Mouse (Mus musculus) ES-E14 (cell line): ENCODE results near the gene Sntb2. TPM values are rescaled to one million over a fixed set of nuclear protein-coding genes. Genes with fewer than 3 reads are reported as not detected.

Experiments
- DNase-seq: peaks from one replicate; pipeline ENCODE4 v3.0.0-alpha.2; 2013; ENCODE audit warnings: low read depth, low spot score
- H3K27ac ChIP-seq: 2 replicates; pipeline ENCODE4 v1.5.1; 2012; ENCODE audit warnings: low read depth, mild to moderate bottlenecking, low read length, moderate library complexity, mixed read lengths; ENCODE audit not compliant: poor library complexity, insufficient read depth, severe bottlenecking
- H3K36me3 ChIP-seq: 2 replicates; pipeline ENCODE4 v1.6.1; 2012; ENCODE audit warnings: mild to moderate bottlenecking, low read length, moderate library complexity, mixed read lengths; ENCODE audit not compliant: control insufficient read depth, poor library complexity, insufficient read depth, severe bottlenecking
- H3K4me1 ChIP-seq, 2 experiments: fragments of 150-350 bp in 1 of 2; sonication (generic) in 1 of 2; 2 replicates each; pipeline ENCODE4 v1.6.1; 2012; ENCODE audit warnings: low read length in 2 of 2, mild to moderate bottlenecking in 1 of 2, mixed read lengths in 1 of 2; ENCODE audit not compliant: control insufficient read depth in 2 of 2, insufficient read depth in 2 of 2, poor library complexity in 1 of 2
- H3K4me3 ChIP-seq, 2 experiments: fragments of 150-350 bp in 1 of 2; sonication (generic) in 1 of 2; 2 replicates each; pipeline ENCODE4 v1.5.1; 2012; ENCODE audit warnings: low read length in 2 of 2, low read depth in 1 of 2, mild to moderate bottlenecking in 1 of 2, mixed read lengths in 1 of 2; ENCODE audit not compliant: insufficient read depth in 1 of 2, poor library complexity in 1 of 2, severe bottlenecking in 1 of 2
- H3K9ac ChIP-seq: 2 replicates; pipeline ENCODE4 v1.6.1; 2012; ENCODE audit warnings: low read depth, mild to moderate bottlenecking, low read length, mixed read lengths; ENCODE audit not compliant: poor library complexity, insufficient read depth, severe bottlenecking
- H3K9me3 ChIP-seq: fragments of 150-350 bp; sonication (generic); 2 replicates; pipeline ENCODE4 v1.6.1; 2012; ENCODE audit warnings: low read depth, mild to moderate bottlenecking, low read length; ENCODE audit not compliant: control insufficient read depth, insufficient read depth
- CHD2 ChIP-seq: IDR thresholded peaks from 2 replicates; pipeline ENCODE4 v1.6.1; 2014; ENCODE audit warnings: mild to moderate bottlenecking, low read depth, low read length, inconsistent platforms
- HCFC1 ChIP-seq: IDR thresholded peaks from 2 replicates; pipeline ENCODE4 v1.6.1; 2012; ENCODE audit warnings: low read length, inconsistent platforms, borderline replicate concordance; ENCODE audit not compliant: insufficient read depth
- MAFK ChIP-seq: IDR thresholded peaks from 2 replicates; pipeline ENCODE4 v1.6.1; 2014; ENCODE audit warnings: mild to moderate bottlenecking, low read depth, low read length, inconsistent platforms; ENCODE audit not compliant: insufficient read depth
- ZC3H11A ChIP-seq: IDR thresholded peaks from 2 replicates; pipeline ENCODE4 v1.6.1; 2012; ENCODE audit warnings: low read depth, mild to moderate bottlenecking, inconsistent platforms, low read length, borderline replicate concordance
- ZNF384 ChIP-seq: IDR thresholded peaks from 2 replicates; pipeline ENCODE4 v1.6.1; 2012; ENCODE audit warnings: low read depth, low read length, inconsistent platforms
- in situ Hi-C, 2 experiments: fragments of 600-800 bp; cut with MboI; formaldehyde crosslinking; loops; one replicate each; pipeline ENCODE4 v1.15.1; 2025; ENCODE audit warnings: low sequenced_read_pairs in 2 of 2, inconsistent platforms in 1 of 2; ENCODE audit not compliant: unreplicated experiment in 2 of 2
- total RNA-seq: library from RNA; depleted of rRNA; stranded (reverse); fragments of 300-350 nt; gene quantifications from 2 replicates; pipeline ENCODE4 v1.2.3, GENCODE M21; 2012

Gene Sntb2
- total RNA-seq, 1 experiment: 32.4 TPM

- H3K4me3 ChIP-seq: no peak overlapping the region
- in situ Hi-C loops: no loop called here
- no peaks in the 10 kb centered on the region for H3K4me1 ChIP-seq
- no peak overlapping the region for H3K9ac ChIP-seq
- no peaks in the 10 kb centered on the region for H3K9me3 ChIP-seq
- no peak for TF ChIP-seq ZC3H11A
- TF ChIP-seq HCFC1: no peak
- TF ChIP-seq CHD2: no peak
- no peak for TF ChIP-seq ZNF384
- TF ChIP-seq MAFK: no peak
- H3K27ac ChIP-seq: no peak overlapping the region
- H3K36me3 ChIP-seq: peaks cover 45% of the 10 kb centered on the region
- no peak for DNase-seq
Observed at GRCm38 (mm10) chr8:107007795-107008194, 72.2 kb downstream of the Sntb2 start.

GRCm38 (mm10) chr8:107012666-107013065, 77.1 kb downstream of the Sntb2 start:
- H3K36me3 ChIP-seq: peaks cover 30% of the 10 kb centered on the region

GRCm38 (mm10) chr8:107014915-107015314, 79.4 kb downstream of the Sntb2 start:
- DNase-seq: no peak
- TF ChIP-seq ZNF384: no peak
- no peak for TF ChIP-seq MAFK
- TF ChIP-seq ZC3H11A: no peak
- TF ChIP-seq CHD2: no peak
- TF ChIP-seq HCFC1: no peak
- Histone ChIP-seq H3K4me1 (no peaks in the 10 kb centered on the region), H3K4me3 (no peak overlapping the region), H3K36me3 (peaks cover 15% of the 10 kb centered on the region), H3K27ac (no peak overlapping the region), H3K9ac (no peak overlapping the region), H3K9me3 (no peaks in the 10 kb centered on the region)
- in situ Hi-C loops: no loop called here

More at GRCm38 (mm10) chr8:107012666-107013065, 77.1 kb downstream of the Sntb2 start:
- no peak overlapping the region for H3K27ac ChIP-seq
- no peak overlapping the region for H3K9ac ChIP-seq
- in situ Hi-C loops: no loop called here
- no peaks in the 10 kb centered on the region for H3K4me1 ChIP-seq
- no peak for DNase-seq
- TF ChIP-seq HCFC1: no peak
- no peak for TF ChIP-seq ZNF384
- TF ChIP-seq ZC3H11A: no peak
- TF ChIP-seq MAFK: no peak
- no peak for TF ChIP-seq CHD2
- no peak overlapping the region for H3K4me3 ChIP-seq
- H3K9me3 ChIP-seq: no peaks in the 10 kb centered on the region

DNA sequence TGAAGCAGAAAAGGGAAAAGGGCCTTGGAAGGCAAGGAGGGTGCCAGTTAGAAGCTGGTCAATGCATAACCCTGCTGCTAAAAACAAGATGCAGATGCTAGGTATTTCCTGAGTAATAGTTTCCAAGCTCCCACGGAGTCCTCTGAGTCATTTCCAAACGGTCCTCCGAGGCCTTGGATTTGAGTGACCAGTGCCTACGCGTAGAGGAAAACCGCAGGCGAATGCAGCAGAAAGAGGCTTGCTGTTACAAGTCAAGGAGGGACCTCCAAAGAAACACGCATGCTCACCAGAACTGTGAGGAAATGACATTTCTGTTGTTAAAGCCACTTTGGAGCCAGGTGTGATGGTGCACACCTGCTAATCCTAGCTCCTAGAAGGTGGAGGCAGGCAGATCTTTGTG, 87.9 kb downstream of the Sntb2 start:
- in situ Hi-C loops: no loop called here

DNA sequence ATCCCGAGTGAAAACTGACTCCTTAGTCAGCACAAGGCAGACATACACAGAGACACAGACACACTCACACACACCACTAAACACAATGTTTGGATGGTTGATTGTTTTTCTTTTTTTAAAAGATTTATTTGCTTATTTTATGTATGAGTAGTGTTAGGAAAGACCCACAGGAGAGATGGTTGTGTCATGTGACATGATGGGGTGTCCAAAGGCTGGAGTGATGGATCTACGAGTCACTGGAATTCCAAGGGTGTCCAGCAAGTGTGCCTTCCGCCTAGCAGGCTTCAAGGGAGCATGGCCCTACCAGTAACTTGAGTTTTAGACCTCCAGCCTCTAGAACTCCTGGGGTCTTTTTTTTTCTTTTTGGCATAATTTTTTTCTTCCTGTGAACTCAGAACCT, 93.8 kb downstream of the Sntb2 start:
- H3K36me3 ChIP-seq: no peaks in the 10 kb centered on the region; the same call in 1 of the 2 replicates

More for the DNA sequence above, 87.9 kb downstream of the Sntb2 start:
- H3K4me3 ChIP-seq: no peak overlapping the region
- TF ChIP-seq ZNF384 (no peak), HCFC1 (no peak), MAFK (no peak), CHD2 (no peak), ZC3H11A (no peak)
- H3K4me1 ChIP-seq: no peaks in the 10 kb centered on the region; a peak in 1 of 4 replicates
- no peak for DNase-seq
- no peaks in the 10 kb centered on the region for H3K36me3 ChIP-seq
- H3K9ac ChIP-seq: no peak overlapping the region
- H3K9me3 ChIP-seq: no peaks in the 10 kb centered on the region
- no peak overlapping the region for H3K27ac ChIP-seq

More for the DNA sequence above, 93.8 kb downstream of the Sntb2 start:
- in situ Hi-C loops: no loop called here
- TF ChIP-seq MAFK (no peak), ZNF384 (no peak), ZC3H11A (no peak), CHD2 (no peak), HCFC1 (no peak)
- Histone ChIP-seq H3K9ac (no peak overlapping the region), H3K4me3 (no peak overlapping the region), H3K4me1 (peaks cover 0 to 2% of the 10 kb centered on the region in 2 experiments; a peak in 1 of 4 replicates), H3K9me3 (no peaks in the 10 kb centered on the region), H3K27ac (no peak overlapping the region)
- DNase-seq: no peak
